Mouse (Mus musculus): Measurements from ENCODE around the gene Nol9.

DNA sequence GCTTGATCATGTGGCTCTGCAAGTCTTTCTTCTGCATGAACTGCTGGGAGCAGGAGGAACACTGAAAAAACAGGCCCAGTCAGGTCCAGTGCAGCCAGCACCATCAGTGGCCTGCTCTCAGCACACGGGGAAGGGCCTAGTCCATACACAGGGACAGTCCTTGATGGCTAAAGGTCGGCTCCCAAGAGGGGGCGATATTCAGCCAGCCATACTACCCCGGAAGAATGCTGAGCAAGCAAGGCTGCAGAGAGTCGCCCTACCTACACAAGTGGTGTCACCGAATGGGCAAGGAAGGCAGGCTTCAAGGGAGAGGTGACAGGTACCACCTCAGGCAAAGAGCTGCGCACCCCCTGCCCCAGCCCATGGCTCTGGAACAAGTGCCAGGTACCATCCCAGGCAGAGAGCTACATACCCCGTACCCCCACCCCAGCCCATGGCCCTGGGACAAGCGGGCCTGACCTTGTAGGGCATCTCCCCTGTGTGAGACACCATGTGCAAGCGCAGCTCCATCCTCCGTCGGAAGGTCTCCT is 17.5 kb upstream of the Nol9 start:
- TF ChIP-seq CTCF (IDR thresholded peaks at IDR 0.05; ENCODE audit: low read depth) (peak; percentile 50), EP300 (IDR thresholded peaks at IDR 0.05; ENCODE audit: low read depth) (no peak)
